Mouse (Mus musculus) neural tube, embryonic 13.5 days (tissue): ENCODE results near the gene Mta3. TPM values are rescaled to one million over a fixed set of nuclear protein-coding genes. Genes with fewer than 3 reads are reported as not detected.

ENCODE experiments used
- ATAC-seq: fragments of 200-750 bp; cut with Nextera tagmentation; 2 replicates; pipeline ENCODE4 v1.8.0; 2017; ENCODE audit warnings: low read depth, mild to moderate bottlenecking, moderate TSS enrichment, moderate library complexity
- H3K27ac ChIP-seq: fragments of 300-500 bp; sonication (generic); replicated peaks from 2 replicates; pipeline ENCODE4 v1.5.1; 2015; ENCODE audit warnings: moderate library complexity, mild to moderate bottlenecking, inconsistent platforms
- H3K27me3 ChIP-seq: fragments of 300-500 bp; sonication (generic); 2 replicates; pipeline ENCODE4 v1.6.1; 2015; ENCODE audit warnings: mild to moderate bottlenecking, inconsistent platforms
- H3K36me3 ChIP-seq: fragments of 300-500 bp; sonication (generic); 2 replicates; pipeline ENCODE4 v1.6.1; 2015; ENCODE audit warnings: mild to moderate bottlenecking, inconsistent platforms
- H3K4me1 ChIP-seq: fragments of 300-500 bp; sonication (generic); replicated peaks from 2 replicates; pipeline ENCODE4 v1.6.1; 2015; ENCODE audit warnings: inconsistent platforms
- H3K4me2 ChIP-seq: fragments of 300-500 bp; sonication (generic); 2 replicates; pipeline ENCODE4 v1.6.1; 2015; ENCODE audit warnings: inconsistent platforms, mild to moderate bottlenecking, moderate library complexity
- H3K4me3 ChIP-seq: fragments of 300-500 bp; sonication (generic); 2 replicates; pipeline ENCODE4 v1.5.1; 2015; ENCODE audit warnings: mild to moderate bottlenecking, inconsistent platforms
- H3K9ac ChIP-seq: fragments of 300-500 bp; sonication (generic); 2 replicates; pipeline ENCODE4 v1.6.1; 2015; ENCODE audit warnings: moderate library complexity, mild to moderate bottlenecking, inconsistent platforms
- H3K9me3 ChIP-seq: fragments of 300-500 bp; sonication (generic); 2 replicates; pipeline ENCODE4 v1.6.1; 2016; ENCODE audit warnings: inconsistent platforms
- WGBS: fragments of 180-500 bp; shearing (Covaris S2); methylation state at CpG from one replicate; pipeline ENCODE4 v1.1.7; 2015; 5-methylcytosine and 5-hydroxymethylcytosine counted together
- polyA plus RNA-seq: library from polyadenylated mRNA; unstranded; fragments of >200 nt; fragmentation: Nextera tagmentation; extraction: Ambion mirVana; gene quantifications from 2 replicates; pipeline ENCODE4 v1.2.1, GENCODE M21; 2015

The Mta3 gene
- polyA plus RNA-seq, 1 experiment from 2014 or later: 38.6 TPM

- Histone ChIP-seq H3K36me3 (peaks cover 24% of the 10 kb centered on the region), H3K4me2 (no peak overlapping the region), H3K9ac (no peak overlapping the region), H3K4me1 (peaks cover 20% of the 10 kb centered on the region), H3K9me3 (no peaks in the 10 kb centered on the region), H3K4me3 (no peak overlapping the region), H3K27ac (no peak overlapping the region), H3K27me3 (no peaks in the 10 kb centered on the region)
- WGBS: 92% methylated on average over 8 of the region's 8 CpGs
- no peak for ATAC-seq
Observed at GRCm38 (mm10) chr17:83710639-83711038, 4.7 kb downstream of the Mta3 start.

GRCm38 (mm10) chr17:83712341-83712740, 6.4 kb downstream of the Mta3 start:
- peaks cover 42% of the 10 kb centered on the region for H3K36me3 ChIP-seq
- H3K27me3 ChIP-seq: no peaks in the 10 kb centered on the region
- ATAC-seq: no peak
- no peak overlapping the region for H3K4me2 ChIP-seq
- H3K4me1 ChIP-seq: peaks cover 9% of the 10 kb centered on the region
- H3K4me3 ChIP-seq: no peak overlapping the region
- no peak overlapping the region for H3K27ac ChIP-seq
- H3K9me3 ChIP-seq: 0 out of 2 replicates have a peak, but pooled peaks cover 12% of the 10 kb centered on the region
- 81% methylated on average over 9 of the region's 9 CpGs for WGBS
- H3K9ac ChIP-seq: no peak overlapping the region

GRCm38 (mm10) chr17:83720449-83720848, 14.5 kb downstream of the Mta3 start:
- Histone ChIP-seq H3K4me2 (no peak overlapping the region), H3K36me3 (peaks cover 44% of the 10 kb centered on the region), H3K9me3 (0 out of 2 replicates have a peak, but pooled peaks cover 12% of the 10 kb centered on the region), H3K27me3 (no peaks in the 10 kb centered on the region), H3K4me1 (peaks cover 4% of the 10 kb centered on the region), H3K4me3 (no peak overlapping the region), H3K27ac (no peak overlapping the region), H3K9ac (no peak overlapping the region)
- WGBS: 84% methylated on average over 12 of the region's 12 CpGs
- ATAC-seq: no peak

GRCm38 (mm10) chr17:83721157-83721556, 15.2 kb downstream of the Mta3 start:
- Histone ChIP-seq H3K36me3 (peaks cover 37% of the 10 kb centered on the region), H3K9ac (no peak overlapping the region), H3K4me2 (no peak overlapping the region), H3K4me1 (peaks cover 4% of the 10 kb centered on the region), H3K27me3 (no peaks in the 10 kb centered on the region), H3K4me3 (no peak overlapping the region), H3K27ac (no peak overlapping the region), H3K9me3 (0 out of 2 replicates have a peak, but pooled peaks cover 11% of the 10 kb centered on the region)
- no peak for ATAC-seq
- 96% methylated on average over 10 of the region's 10 CpGs for WGBS

- 0 out of 2 replicates have a peak, but pooled peaks have one; percentile 40 for ATAC-seq
- no peaks in the 10 kb centered on the region for H3K9me3 ChIP-seq
- H3K36me3 ChIP-seq: peaks cover 19% of the 10 kb centered on the region
- peaks cover 4% of the 10 kb centered on the region for H3K4me1 ChIP-seq
- no peak overlapping the region for H3K9ac ChIP-seq
- 79% methylated on average over 9 of the region's 9 CpGs for WGBS
- no peak overlapping the region for H3K4me2 ChIP-seq
- no peaks in the 10 kb centered on the region for H3K27me3 ChIP-seq
- H3K27ac ChIP-seq: no peak overlapping the region
- H3K4me3 ChIP-seq: no peak overlapping the region
Observed at GRCm38 (mm10) chr17:83723064-83723463, 17.1 kb downstream of the Mta3 start.

GRCm38 (mm10) chr17:83726496-83726895, 20.5 kb downstream of the Mta3 start:
- no peaks in the 10 kb centered on the region; the same call in 1 of the 2 replicates for H3K36me3 ChIP-seq
- 92% methylated on average over 11 of the region's 11 CpGs for WGBS

GRCm38 (mm10) chr17:83727707-83728106, 21.7 kb downstream of the Mta3 start:
- no peaks in the 10 kb centered on the region for H3K9me3 ChIP-seq
- H3K4me3 ChIP-seq: no peak overlapping the region
- no peak for ATAC-seq
- no peak overlapping the region for H3K27ac ChIP-seq
- H3K36me3 ChIP-seq: no peaks in the 10 kb centered on the region; the same call in 1 of the 2 replicates
- no peaks in the 10 kb centered on the region for H3K27me3 ChIP-seq
- 91% methylated on average over 4 of the region's 4 CpGs for WGBS
- peaks cover 4% of the 10 kb centered on the region; the same call in 1 of the 2 replicates for H3K4me1 ChIP-seq
- no peak overlapping the region for H3K9ac ChIP-seq
- H3K4me2 ChIP-seq: no peak overlapping the region

More at GRCm38 (mm10) chr17:83726496-83726895, 20.5 kb downstream of the Mta3 start:
- Histone ChIP-seq H3K9ac (no peak overlapping the region), H3K27me3 (no peaks in the 10 kb centered on the region), H3K4me3 (no peak overlapping the region), H3K27ac (no peak overlapping the region), H3K9me3 (no peaks in the 10 kb centered on the region), H3K4me2 (no peak overlapping the region), H3K4me1 (peaks cover 4% of the 10 kb centered on the region)
- ATAC-seq: no peak

GRCm38 (mm10) chr17:83729029-83729428, 23.1 kb downstream of the Mta3 start:
- no peak overlapping the region for H3K4me2 ChIP-seq
- peaks cover 4% of the 10 kb centered on the region; the same call in 1 of the 2 replicates for H3K4me1 ChIP-seq
- H3K36me3 ChIP-seq: no peaks in the 10 kb centered on the region; the same call in 1 of the 2 replicates
- no peak overlapping the region for H3K4me3 ChIP-seq
- no peaks in the 10 kb centered on the region for H3K9me3 ChIP-seq
- H3K27ac ChIP-seq: no peak overlapping the region
- no peaks in the 10 kb centered on the region for H3K27me3 ChIP-seq
- H3K9ac ChIP-seq: no peak overlapping the region
- ATAC-seq: no peak
- 94% methylated on average over 9 of the region's 9 CpGs for WGBS

GRCm38 (mm10) chr17:83730123-83730522, 24.2 kb downstream of the Mta3 start:
- H3K9ac ChIP-seq: no peak overlapping the region
- 92% methylated on average over 6 of the region's 6 CpGs for WGBS

GRCm38 (mm10) chr17:83732166-83732629, 26.2 kb downstream of the Mta3 start:
- H3K27me3 ChIP-seq: no peaks in the 10 kb centered on the region
- H3K4me1 ChIP-seq: peaks cover 4% of the 10 kb centered on the region; the same call in 1 of the 2 replicates
- no peak overlapping the region for H3K4me2 ChIP-seq
- no peak for ATAC-seq
- no peaks in the 10 kb centered on the region; the same call in 1 of the 2 replicates for H3K36me3 ChIP-seq
- WGBS: 64% methylated on average over 10 of the region's 10 CpGs
- H3K9me3 ChIP-seq: no peaks in the 10 kb centered on the region
- no peak overlapping the region for H3K4me3 ChIP-seq
- H3K27ac ChIP-seq: no peak overlapping the region
- H3K9ac ChIP-seq: no peak overlapping the region

More at GRCm38 (mm10) chr17:83730123-83730522, 24.2 kb downstream of the Mta3 start:
- Histone ChIP-seq H3K27me3 (no peaks in the 10 kb centered on the region), H3K36me3 (no peaks in the 10 kb centered on the region; the same call in 1 of the 2 replicates), H3K4me3 (no peak overlapping the region), H3K4me1 (peaks cover 4% of the 10 kb centered on the region; the same call in 1 of the 2 replicates), H3K4me2 (no peak overlapping the region), H3K27ac (no peak overlapping the region), H3K9me3 (no peaks in the 10 kb centered on the region)
- no peak for ATAC-seq

GRCm38 (mm10) chr17:83732801-83733200, 26.8 kb downstream of the Mta3 start:
- Histone ChIP-seq H3K9ac (no peak overlapping the region), H3K4me1 (peaks cover 4% of the 10 kb centered on the region; the same call in 1 of the 2 replicates), H3K4me2 (no peak overlapping the region), H3K27ac (no peak overlapping the region), H3K27me3 (no peaks in the 10 kb centered on the region), H3K36me3 (no peaks in the 10 kb centered on the region; the same call in 1 of the 2 replicates), H3K4me3 (no peak overlapping the region), H3K9me3 (no peaks in the 10 kb centered on the region)
- ATAC-seq: no peak
- 52% methylated on average over 5 of the region's 5 CpGs for WGBS

GRCm38 (mm10) chr17:83736701-83737100, 30.7 kb downstream of the Mta3 start:
- Histone ChIP-seq H3K4me1 (peaks cover 19% of the 10 kb centered on the region), H3K4me2 (no peak overlapping the region), H3K9ac (no peak overlapping the region), H3K27me3 (no peaks in the 10 kb centered on the region), H3K27ac (no peak overlapping the region), H3K36me3 (peaks cover 15% of the 10 kb centered on the region), H3K4me3 (no peak overlapping the region), H3K9me3 (no peaks in the 10 kb centered on the region)
- no peak for ATAC-seq
- WGBS: 94% methylated on average over 9 of the region's 9 CpGs

GRCm38 (mm10) chr17:83737775-83738174, 31.8 kb downstream of the Mta3 start:
- H3K27ac ChIP-seq: no peak overlapping the region
- no peak overlapping the region for H3K4me3 ChIP-seq
- 92% methylated on average over 8 of the region's 8 CpGs for WGBS
- H3K4me2 ChIP-seq: no peak overlapping the region
- H3K27me3 ChIP-seq: no peaks in the 10 kb centered on the region
- H3K4me1 ChIP-seq: peaks cover 17% of the 10 kb centered on the region
- H3K36me3 ChIP-seq: peaks cover 15% of the 10 kb centered on the region
- no peak overlapping the region for H3K9ac ChIP-seq
- ATAC-seq: no peak
- no peaks in the 10 kb centered on the region for H3K9me3 ChIP-seq
